ENCODE assay signal across 12 mouse cellular contexts in genomic region chr6:134606540-134606939, GRCm38 (mm10). TPM values are rescaled to one million over a fixed set of nuclear protein-coding genes. Genes with fewer than 3 reads are reported as not detected.
DNase-seq lines count a peak whose midpoint lies in the region; ATAC-seq lines count a peak whose summit lies in the region.
"Had no signal": no experiment of that assay in that cellular context is flagged by ENCODE, and none has a peak within 500 bp of the region (broad histone marks: within the 10 kb centered on the region; RNA-seq: fewer than 3 reads in every experiment).

No protein-coding gene starts in this region.

- no peaks in the 10 kb centered on the region for H3K36me3 ChIP-seq in embryonic facial prominence, embryonic 13.5 days
- no peaks in the 10 kb centered on the region for H3K36me3 ChIP-seq in lung, embryonic 16.5 days (ENCODE audit: control insufficient read depth, insufficient read depth, low read length)
- H3K36me3 ChIP-seq in forebrain, embryonic 12.5 days (replicated peaks) = no peaks in the 10 kb centered on the region

- H3K4me2 ChIP-seq in embryonic facial prominence, embryonic 13.5 days = no peak overlapping the region
- peak overlapping the region; percentile 18 for H3K4me2 ChIP-seq in lung, embryonic 16.5 days (ENCODE audit: low read depth, low read length)
- H3K4me2 ChIP-seq in forebrain, embryonic 12.5 days = no peak overlapping the region

- WGBS in embryonic facial prominence, embryonic 13.5 days = 47% methylated on average over 6 of the region's 6 CpGs
- WGBS in lung, embryonic 16.5 days = 32% methylated on average over 6 of the region's 6 CpGs
- WGBS in forebrain, embryonic 12.5 days = 62% methylated on average over 6 of the region's 6 CpGs

- H3K27ac ChIP-seq in embryonic facial prominence, embryonic 13.5 days = peak overlapping the region; percentile 74
- peak overlapping the region; percentile 81 for H3K27ac ChIP-seq in lung, embryonic 16.5 days (ENCODE audit: low read length)
- H3K27ac ChIP-seq in forebrain, embryonic 12.5 days = no peak overlapping the region

- H3K4me3 ChIP-seq in embryonic facial prominence, embryonic 13.5 days = no peak overlapping the region
- H3K4me3 ChIP-seq in lung, embryonic 16.5 days (ENCODE audit: low read length) = no peak overlapping the region
- H3K4me3 ChIP-seq in forebrain, embryonic 12.5 days (replicated peaks) = no peak overlapping the region
- H3K4me3 ChIP-seq: erythroblast, embryonic 14.5 days; megakaryocyte, embryonic 14.5 days had no signal

- H3K27me3 ChIP-seq in embryonic facial prominence, embryonic 13.5 days = no peaks in the 10 kb centered on the region
- H3K27me3 ChIP-seq in lung, embryonic 16.5 days (ENCODE audit: control insufficient read depth, insufficient read depth, low read depth, low read length) = no peaks in the 10 kb centered on the region
- no peaks in the 10 kb centered on the region for H3K27me3 ChIP-seq in forebrain, embryonic 12.5 days
- H3K27me3 ChIP-seq: CH12.LX had no signal

- 0 out of 2 replicates have a peak overlapping the region, but pooled peaks have one; percentile 16 for H3K9ac ChIP-seq in embryonic facial prominence, embryonic 13.5 days
- H3K9ac ChIP-seq in lung, embryonic 16.5 days (ENCODE audit: low read length) = no peak overlapping the region
- no peak overlapping the region for H3K9ac ChIP-seq in forebrain, embryonic 12.5 days

- peak; percentile 42 for DNase-seq in adipocyte (ENCODE audit: low spot score)
- DNase-seq in kidney, postnatal 25 days = peak; percentile 71 to 87
- DNase-seq in spleen, adult 18-20 months = no peak
- DNase-seq in embryo, embryonic 11 days = no peak
- DNase-seq: cerebellum, adult 9-11 months; right cerebral cortex, postnatal 4 days had no signal

- no peaks in the 10 kb centered on the region for H3K9me3 ChIP-seq in embryonic facial prominence, embryonic 13.5 days
- no peaks in the 10 kb centered on the region for H3K9me3 ChIP-seq in lung, embryonic 16.5 days (ENCODE audit: control insufficient read depth, low read length)
- H3K9me3 ChIP-seq in forebrain, embryonic 12.5 days = no peaks in the 10 kb centered on the region
- H3K9me3 ChIP-seq: megakaryocyte, embryonic 14.5 days had no signal

- no peak; the same call in 1 of the 2 replicates for ATAC-seq in embryonic facial prominence, embryonic 13.5 days (ENCODE audit: insufficient number of reproducible peaks, insufficient read depth, low FRiP score, low TSS enrichment, low read depth)
- peak; percentile 56 for ATAC-seq in lung, embryonic 16.5 days (ENCODE audit: low read depth)
- no peak for ATAC-seq in forebrain, embryonic 12.5 days (ENCODE audit: low FRiP score)

- H3K4me1 ChIP-seq in embryonic facial prominence, embryonic 13.5 days = peaks cover 34% of the 10 kb centered on the region
- peaks cover 17% of the 10 kb centered on the region for H3K4me1 ChIP-seq in lung, embryonic 16.5 days (replicated peaks; ENCODE audit: control insufficient read depth, insufficient read depth, low read length)
- 0 out of 2 replicates have a peak, but pooled peaks cover 3% of the 10 kb centered on the region for H3K4me1 ChIP-seq in forebrain, embryonic 12.5 days

RNA-seq across cellular contexts. Expression of gene Mansc1, which starts 25.7 kb away (rescaled TPM):
- polyA plus RNA-seq in embryonic facial prominence, embryonic 13.5 days (2015; fragmentation: Nextera tagmentation; extraction: Ambion mirVana) = 2.0 and 2.1 TPM in 2 replicates
- 8.4 and 9.8 TPM in 2 replicates for polyA plus RNA-seq in lung, embryonic 16.5 days (2015; fragmentation: Nextera tagmentation; extraction: Ambion mirVana)
- 1.1 TPM in 2 replicates for polyA plus RNA-seq in forebrain, embryonic 12.5 days (2016; fragmentation: Nextera tagmentation; extraction: Ambion mirVana)
- polyA plus RNA-seq: erythroblast, embryonic 14.5 days had no signal

RNA-seq across cellular contexts. Expression of gene Borcs5, which starts 32.8 kb away (rescaled TPM):
- 21.3 and 23.1 TPM in 2 replicates for polyA plus RNA-seq in embryonic facial prominence, embryonic 13.5 days (2015; fragmentation: Nextera tagmentation; extraction: Ambion mirVana)
- 13.9 and 16.1 TPM in 2 replicates for polyA plus RNA-seq in lung, embryonic 16.5 days (2015; fragmentation: Nextera tagmentation; extraction: Ambion mirVana)
- polyA plus RNA-seq in forebrain, embryonic 12.5 days (2016; fragmentation: Nextera tagmentation; extraction: Ambion mirVana) = 34.4 and 35.8 TPM in 2 replicates

RNA-seq across cellular contexts. Expression of gene Lrp6, which starts 39.8 kb away (rescaled TPM):
- 34.2 and 43.6 TPM in 2 replicates for polyA plus RNA-seq in embryonic facial prominence, embryonic 13.5 days (2015; fragmentation: Nextera tagmentation; extraction: Ambion mirVana)
- 22.4 and 22.7 TPM in 2 replicates for polyA plus RNA-seq in lung, embryonic 16.5 days (2015; fragmentation: Nextera tagmentation; extraction: Ambion mirVana)
- polyA plus RNA-seq in forebrain, embryonic 12.5 days (2016; fragmentation: Nextera tagmentation; extraction: Ambion mirVana) = 32.0 and 33.3 TPM in 2 replicates

Comparison
In these comparisons a context has a peak if more than half of its experiments do, and no peak if none do; other contexts are left out.
1. DNase-seq: peak in adipocyte (single experiment) and kidney, postnatal 25 days (2 of 2); none in spleen, adult 18-20 months (0 of 2) and embryo, embryonic 11 days (single experiment).